In the genomic region with DNA sequence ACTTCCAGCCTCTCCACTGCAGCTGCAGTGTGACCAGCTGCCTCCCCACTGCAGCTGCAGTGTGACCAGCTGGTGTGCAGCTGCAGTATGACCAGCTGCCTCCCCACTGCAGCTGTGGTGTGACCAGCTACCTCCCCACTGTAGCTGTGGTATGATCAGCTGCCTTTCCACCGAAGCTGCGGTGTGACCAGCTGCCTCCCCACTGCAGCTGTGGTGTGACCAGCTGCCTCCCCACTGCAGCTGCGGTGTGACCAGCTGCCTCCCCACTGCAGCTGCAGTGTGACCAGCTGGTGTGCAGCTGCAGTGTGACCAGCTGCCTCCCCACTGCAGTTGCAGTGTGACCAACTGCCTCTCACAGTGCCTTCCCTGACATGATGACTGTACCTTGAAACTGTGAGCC, we compare ENCODE assay signal across 31 mouse cellular contexts.
"Had no signal": no experiment of that assay in that cellular context is flagged by ENCODE, and none has a peak within 500 bp of the region (broad histone marks: within the 10 kb centered on the region; RNA-seq: fewer than 3 reads in every experiment).

No protein-coding gene starts in this region.

- H3K27ac ChIP-seq: left cerebral cortex, adult 2 months; limb, embryonic 10.5 days; limb, embryonic 12.5 days; limb, embryonic 13.5 days; limb, embryonic 15.5 days; liver, embryonic 12.5 days; liver, embryonic 13.5 days; liver, embryonic 14.5 days; liver, embryonic 15.5 days; lung, embryonic 15.5 days; macrophage; midbrain, embryonic 10.5 days; midbrain, embryonic 12.5 days; midbrain, embryonic 13.5 days; midbrain, embryonic 15.5 days; neural tube, embryonic 12.5 days had no signal

- H3K4me2 ChIP-seq: limb, embryonic 12.5 days; limb, embryonic 13.5 days; limb, embryonic 15.5 days; liver, embryonic 11.5 days; liver, embryonic 12.5 days; liver, embryonic 13.5 days; liver, embryonic 15.5 days; lung, embryonic 14.5 days; lung, embryonic 15.5 days; midbrain, embryonic 11.5 days; midbrain, embryonic 12.5 days; midbrain, embryonic 13.5 days; midbrain, embryonic 15.5 days; neural tube, embryonic 12.5 days had no signal

- H3K4me3 ChIP-seq: left cerebral cortex, adult 2 months; limb, embryonic 10.5 days; limb, embryonic 12.5 days; limb, embryonic 13.5 days; limb, embryonic 15.5 days; liver, embryonic 12.5 days; liver, embryonic 13.5 days; liver, embryonic 15.5 days; lung, embryonic 15.5 days; megakaryocyte, embryonic 14.5 days; midbrain, embryonic 10.5 days; midbrain, embryonic 12.5 days; midbrain, embryonic 13.5 days; midbrain, embryonic 15.5 days; neural tube, embryonic 12.5 days had no signal

- H3K27me3 ChIP-seq: limb, embryonic 12.5 days; limb, embryonic 13.5 days; limb, embryonic 15.5 days; liver, embryonic 13.5 days; liver, embryonic 15.5 days; lung, embryonic 15.5 days; midbrain, embryonic 12.5 days; midbrain, embryonic 13.5 days; midbrain, embryonic 15.5 days; neural tube, embryonic 12.5 days had no signal

- H3K9me3 ChIP-seq: limb, embryonic 10.5 days; limb, embryonic 15.5 days; liver, embryonic 15.5 days; lung, embryonic 15.5 days; midbrain, embryonic 12.5 days; midbrain, embryonic 13.5 days; midbrain, embryonic 15.5 days; neural tube, embryonic 12.5 days had no signal

- H3K36me3 ChIP-seq: limb, embryonic 10.5 days; limb, embryonic 12.5 days; limb, embryonic 13.5 days; limb, embryonic 15.5 days; liver, embryonic 12.5 days; liver, embryonic 13.5 days; liver, embryonic 15.5 days; lung, embryonic 15.5 days; midbrain, embryonic 10.5 days; midbrain, embryonic 12.5 days; midbrain, embryonic 13.5 days; midbrain, embryonic 15.5 days; neural tube, embryonic 12.5 days had no signal

- ATAC-seq: liver, embryonic 12.5 days; liver, postnatal 0 days; lung, postnatal 0 days; midbrain, embryonic 13.5 days; midbrain, embryonic 15.5 days; midbrain, embryonic 16.5 days had no signal

- H3K9ac ChIP-seq: limb, embryonic 12.5 days; limb, embryonic 13.5 days; limb, embryonic 15.5 days; liver, embryonic 12.5 days; liver, embryonic 13.5 days; liver, embryonic 14.5 days; liver, embryonic 15.5 days; liver, postnatal 0 days; lung, embryonic 14.5 days; lung, embryonic 15.5 days; midbrain, embryonic 12.5 days; midbrain, embryonic 13.5 days; midbrain, embryonic 15.5 days; neural tube, embryonic 12.5 days had no signal

- DNase-seq: left cerebral cortex, postnatal 4 days; liver; liver, embryonic 13.5 days; liver, postnatal 0 days; lung, adult 18-20 months; lung, adult 2 months; lung, embryonic 14.5 days; lung, postnatal 10 days; lung, postnatal 14 days; lung, postnatal 36 days; lung, postnatal 4 days had no signal

- H3K4me1 ChIP-seq: neural tube, embryonic 12.5 days had no signal
